Mouse (Mus musculus): Measurements from ENCODE around the gene Asns.

DNA sequence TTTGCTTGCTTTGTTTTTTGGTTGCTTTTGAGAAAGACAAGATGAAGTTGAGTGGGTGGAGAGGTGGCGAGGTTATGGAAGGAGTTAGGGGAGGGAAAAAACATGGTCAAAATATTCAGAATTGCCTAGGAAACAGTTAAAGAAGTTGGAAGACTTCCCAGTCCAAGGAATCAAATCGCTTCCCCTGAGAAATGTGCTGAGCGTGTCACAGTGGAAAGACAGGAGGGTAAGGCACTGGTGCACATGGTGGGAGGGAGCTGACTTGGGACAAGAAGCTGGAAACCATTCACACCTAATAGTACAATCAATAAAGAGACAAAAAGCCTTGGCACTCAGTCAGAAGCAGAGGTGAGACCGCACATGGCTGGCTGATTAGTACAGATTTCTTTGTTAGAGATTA, 23.2 kb upstream of the Asns start:
- TF ChIP-seq POLR2A (IDR thresholded peaks at IDR 0.05; ENCODE audit: extremely low read depth, insufficient read depth, low read length) (no peak), CTCF (IDR thresholded peaks at IDR 0.05; ENCODE audit: low read depth, low read length) (no peak)
